Mouse (Mus musculus): Measurements from ENCODE around the gene Slc16a4. TPM values are rescaled to one million over a fixed set of nuclear protein-coding genes. Genes with fewer than 3 reads are reported as not detected.

The Slc16a4 gene
- polyA plus RNA-seq, 1 experiment from 2014 or later: 2.6 TPM

GRCm38 (mm10) chr3:107330503-107331424 lies 39.7 kb downstream of the Slc16a4 start:
- peak overlapping the region; percentile 92 for H3K4me3 ChIP-seq (ENCODE audit: low read depth, low read length)
- H3K27me3 ChIP-seq (ENCODE audit: control insufficient read depth, insufficient read depth, low read depth, low read length): no peaks in the 10 kb centered on the region
- no peak for ATAC-seq
- H3K4me1 ChIP-seq (ENCODE audit: control insufficient read depth, insufficient read depth, low read length): peaks cover 40% of the 10 kb centered on the region
- no peaks in the 10 kb centered on the region for H3K9me3 ChIP-seq (replicated peaks; ENCODE audit: control insufficient read depth, low read length, poor library complexity, severe bottlenecking)
- peak overlapping the region; percentile 84; the same call in 1 of the 2 replicates for H3K9ac ChIP-seq (ENCODE audit: low read depth, low read length)
- 0 out of 2 replicates have a peak, but pooled peaks cover 3% of the 10 kb centered on the region for H3K36me3 ChIP-seq (ENCODE audit: control insufficient read depth, insufficient read depth, low read length)
- peak overlapping the region; percentile 92 for H3K4me2 ChIP-seq (ENCODE audit: low read length)
- H3K27ac ChIP-seq (ENCODE audit: low read length): no peak overlapping the region
- WGBS: 82% methylated on average over 28 of the region's 28 CpGs

- H3K36me3 ChIP-seq (ENCODE audit: control insufficient read depth, insufficient read depth, low read length): 0 out of 2 replicates have a peak, but pooled peaks cover 3% of the 10 kb centered on the region
- H3K9me3 ChIP-seq (replicated peaks; ENCODE audit: control insufficient read depth, low read length, poor library complexity, severe bottlenecking): no peaks in the 10 kb centered on the region
- H3K9ac ChIP-seq (ENCODE audit: low read depth, low read length): peak overlapping the region; percentile 84
- ATAC-seq: no peak
- H3K27ac ChIP-seq (ENCODE audit: low read length): peak overlapping the region; percentile 90; the same call in 1 of the 2 replicates
- peak overlapping the region; percentile 92 for H3K4me2 ChIP-seq (ENCODE audit: low read length)
- no peaks in the 10 kb centered on the region for H3K27me3 ChIP-seq (ENCODE audit: control insufficient read depth, insufficient read depth, low read depth, low read length)
- H3K4me1 ChIP-seq (ENCODE audit: control insufficient read depth, insufficient read depth, low read length): peaks cover 37% of the 10 kb centered on the region
- H3K4me3 ChIP-seq (ENCODE audit: low read depth, low read length): peak overlapping the region; percentile 92
- WGBS: 19% methylated on average over 17 of the region's 17 CpGs
Observed at GRCm38 (mm10) chr3:107331746-107332126, 40.7 kb downstream of the Slc16a4 start.

DNA sequence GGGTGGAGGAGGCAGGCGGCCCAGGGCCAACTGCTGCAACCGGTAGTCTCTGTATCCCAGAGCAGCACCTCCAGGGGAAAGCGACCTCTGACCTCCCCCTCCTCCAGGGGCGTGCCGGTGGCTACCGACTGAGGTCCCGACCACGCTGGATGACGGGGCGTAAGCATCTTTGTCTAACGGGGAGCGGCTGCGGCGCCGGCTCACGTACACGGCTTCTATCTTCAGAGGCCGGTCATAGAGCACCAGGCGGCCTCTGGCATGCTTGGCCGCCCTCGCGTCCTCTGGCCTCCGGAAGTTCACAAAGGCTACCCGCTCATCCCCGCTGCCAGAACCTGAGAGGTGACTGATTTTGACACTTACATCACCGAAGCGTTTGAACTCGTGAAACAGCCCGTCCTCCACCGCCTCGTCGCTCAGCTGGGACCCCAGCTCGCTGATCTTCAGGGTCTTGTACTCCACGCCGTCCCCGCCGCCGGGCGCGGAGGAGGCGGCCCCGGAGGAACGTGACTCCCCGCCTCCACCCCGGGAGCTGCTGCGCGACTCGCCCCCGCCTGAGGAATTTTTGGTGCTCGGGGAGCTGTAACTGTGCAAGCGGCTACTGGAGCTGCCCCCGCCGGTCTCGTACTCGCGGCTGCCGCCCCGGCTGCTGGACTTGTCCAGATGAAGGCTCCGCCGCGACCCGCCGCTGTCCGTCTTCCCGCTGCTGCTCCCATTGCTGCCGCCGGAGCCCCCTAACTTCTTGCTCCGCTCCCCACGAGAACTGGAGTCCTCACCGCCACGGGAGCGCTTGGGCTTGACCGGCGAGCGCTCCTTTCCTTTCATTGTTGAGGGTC lies 41.3 kb downstream of the Slc16a4 start:
- Histone ChIP-seq H3K36me3 (ENCODE audit: control insufficient read depth, insufficient read depth, low read length) (0 out of 2 replicates have a peak, but pooled peaks cover 3% of the 10 kb centered on the region), H3K4me1 (ENCODE audit: control insufficient read depth, insufficient read depth, low read length) (peaks cover 37% of the 10 kb centered on the region), H3K4me2 (ENCODE audit: low read length) (peak overlapping the region; percentile 92), H3K9me3 (replicated peaks; ENCODE audit: control insufficient read depth, low read length, poor library complexity, severe bottlenecking) (no peaks in the 10 kb centered on the region), H3K4me3 (ENCODE audit: low read depth, low read length) (peak overlapping the region; percentile 92), H3K27me3 (ENCODE audit: control insufficient read depth, insufficient read depth, low read depth, low read length) (no peaks in the 10 kb centered on the region), H3K27ac (ENCODE audit: low read length) (peak overlapping the region; percentile 90), H3K9ac (ENCODE audit: low read depth, low read length) (peak overlapping the region; percentile 84)
- peak; percentile 1 for ATAC-seq
- under 1% methylated on average over 68 of the region's 75 CpGs for WGBS

DNA sequence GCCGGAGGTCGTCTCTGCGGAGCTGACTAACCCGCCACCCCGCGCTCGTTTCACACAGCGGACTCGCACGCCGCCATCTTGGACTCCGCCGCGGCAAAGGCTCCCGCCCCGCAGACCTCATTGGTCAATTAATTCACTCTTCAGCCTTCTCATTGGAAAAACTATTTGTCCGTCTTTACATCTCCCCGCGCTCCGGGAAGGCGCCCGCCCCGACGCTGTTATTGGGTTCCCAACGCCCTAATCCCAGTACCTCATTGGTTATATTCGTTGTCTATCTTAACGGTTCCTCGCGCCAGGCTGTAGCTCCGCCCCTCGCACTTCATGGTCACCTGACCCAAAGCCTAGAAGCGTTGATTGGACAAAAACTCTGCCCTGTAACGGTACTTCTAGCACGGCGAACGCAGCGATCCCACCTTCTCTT lies 41.9 kb downstream of the Slc16a4 start:
- H3K9me3 ChIP-seq (replicated peaks; ENCODE audit: control insufficient read depth, low read length, poor library complexity, severe bottlenecking): no peaks in the 10 kb centered on the region
- peak overlapping the region; percentile 90 for H3K27ac ChIP-seq (ENCODE audit: low read length)
- 0% methylated on average over 37 of the region's 37 CpGs for WGBS
- H3K9ac ChIP-seq (ENCODE audit: low read depth, low read length): peak overlapping the region; percentile 84
- H3K4me3 ChIP-seq (ENCODE audit: low read depth, low read length): peak overlapping the region; percentile 92
- 0 out of 2 replicates have a peak, but pooled peaks cover 3% of the 10 kb centered on the region for H3K36me3 ChIP-seq (ENCODE audit: control insufficient read depth, insufficient read depth, low read length)
- peak; percentile 98 for ATAC-seq
- H3K27me3 ChIP-seq (ENCODE audit: control insufficient read depth, insufficient read depth, low read depth, low read length): no peaks in the 10 kb centered on the region
- peak overlapping the region; percentile 92; the same call in 1 of the 2 replicates for H3K4me2 ChIP-seq (ENCODE audit: low read length)
- peaks cover 35% of the 10 kb centered on the region for H3K4me1 ChIP-seq (ENCODE audit: control insufficient read depth, insufficient read depth, low read length)

- H3K4me2 ChIP-seq (ENCODE audit: low read length): peak within 1 kb of the TSS; percentile 92
- peak within 1 kb of the TSS; percentile 84 for H3K9ac ChIP-seq (ENCODE audit: low read depth, low read length)
- H3K4me1 ChIP-seq (ENCODE audit: control insufficient read depth, insufficient read depth, low read length): peaks cover 34% of the 10 kb centered on the region
- WGBS: under 1% methylated on average over 62 of the region's 62 CpGs
- H3K9me3 ChIP-seq (replicated peaks; ENCODE audit: control insufficient read depth, low read length, poor library complexity, severe bottlenecking): no peaks in the 10 kb centered on the region
- peak within 1 kb of the TSS; percentile 92 for H3K4me3 ChIP-seq (ENCODE audit: low read depth, low read length)
- no peaks in the 10 kb centered on the region for H3K27me3 ChIP-seq (ENCODE audit: control insufficient read depth, insufficient read depth, low read depth, low read length)
- peak; percentile 96 for ATAC-seq
- 0 out of 2 replicates have a peak, but pooled peaks cover 3% of the 10 kb centered on the region for H3K36me3 ChIP-seq (ENCODE audit: control insufficient read depth, insufficient read depth, low read length)
- peak within 1 kb of the TSS; percentile 90 for H3K27ac ChIP-seq (ENCODE audit: low read length)
Observed at GRCm38 (mm10) chr3:107333381-107334201, 42.6 kb downstream of the Slc16a4 start, which contains the start of gene Rbm15. Rbm15 (minus strand) TSS chr3:107333673.

DNA sequence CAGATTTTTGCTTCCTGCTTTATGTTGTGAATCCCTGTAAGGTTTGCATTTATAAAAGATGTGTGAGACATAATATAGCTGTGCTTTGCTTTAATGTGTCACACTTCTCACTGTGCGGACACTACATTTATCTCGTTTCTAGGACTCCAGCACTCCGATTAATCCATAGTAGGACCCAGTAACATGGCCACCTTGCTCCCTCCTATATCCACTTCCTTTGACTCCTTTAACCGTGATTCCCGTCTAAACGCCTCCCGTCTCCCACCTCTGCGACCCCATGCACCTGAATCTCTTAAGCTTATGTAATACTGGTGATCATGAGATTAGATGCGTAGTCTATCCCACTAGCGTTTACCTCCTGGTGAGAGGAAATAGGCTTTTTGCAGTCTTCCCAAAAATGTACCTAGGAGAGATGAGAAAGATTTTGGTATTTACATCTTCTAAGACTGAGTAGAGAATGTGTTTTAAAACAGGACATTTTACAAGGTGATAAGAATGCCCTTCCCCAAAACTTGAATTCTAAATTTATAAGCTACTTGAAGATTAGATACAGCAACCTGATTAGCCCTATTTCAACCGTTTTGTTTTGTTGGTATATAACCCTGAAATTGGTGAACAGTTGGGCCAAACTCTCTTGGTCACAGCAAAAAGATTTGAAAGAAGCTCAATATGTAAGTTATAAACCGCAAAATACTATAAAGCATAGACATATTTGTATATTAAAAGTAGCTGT lies 43.3 kb downstream of the Slc16a4 start:
- no peak for ATAC-seq
- WGBS: 11% methylated on average over 12 of the region's 12 CpGs
- Histone ChIP-seq H3K4me3 (ENCODE audit: low read depth, low read length) (peak overlapping the region; percentile 70), H3K27me3 (ENCODE audit: control insufficient read depth, insufficient read depth, low read depth, low read length) (no peaks in the 10 kb centered on the region), H3K4me2 (ENCODE audit: low read length) (peak overlapping the region; percentile 81), H3K9me3 (replicated peaks; ENCODE audit: control insufficient read depth, low read length, poor library complexity, severe bottlenecking) (no peaks in the 10 kb centered on the region), H3K36me3 (ENCODE audit: control insufficient read depth, insufficient read depth, low read length) (0 out of 2 replicates have a peak, but pooled peaks cover 3% of the 10 kb centered on the region), H3K4me1 (ENCODE audit: control insufficient read depth, insufficient read depth, low read length) (peaks cover 29% of the 10 kb centered on the region), H3K27ac (ENCODE audit: low read length) (peak overlapping the region; percentile 90), H3K9ac (ENCODE audit: low read depth, low read length) (peak overlapping the region; percentile 83)

DNA sequence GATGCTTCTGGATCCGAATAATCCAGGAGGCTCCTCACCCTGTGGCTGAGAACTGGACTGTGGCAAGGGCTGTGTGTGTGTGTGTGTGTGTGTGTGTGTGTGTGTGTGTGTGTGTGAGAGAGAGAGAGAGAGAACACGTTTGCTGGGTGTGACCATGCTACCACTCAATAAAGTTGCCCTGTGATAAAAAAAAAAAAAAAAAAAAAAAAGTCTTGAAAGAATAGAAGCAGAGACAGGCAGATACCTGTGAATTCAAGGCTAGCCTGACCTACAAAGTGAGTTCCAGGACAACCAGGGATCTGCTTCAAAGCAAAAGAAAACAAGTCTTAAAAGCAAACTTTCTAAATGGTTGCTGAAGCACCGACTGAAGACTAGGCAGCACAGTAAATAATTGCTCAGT lies 52.9 kb downstream of the Slc16a4 start:
- H3K27ac ChIP-seq (ENCODE audit: low read length): no peak overlapping the region
- no peaks in the 10 kb centered on the region for H3K4me1 ChIP-seq (ENCODE audit: control insufficient read depth, insufficient read depth, low read length)
- WGBS: 45% methylated on average over 3 of the region's 3 CpGs
- ATAC-seq: no peak
- H3K4me3 ChIP-seq (ENCODE audit: low read depth, low read length): no peak overlapping the region
- no peak overlapping the region for H3K9ac ChIP-seq (ENCODE audit: low read depth, low read length)
- no peaks in the 10 kb centered on the region for H3K27me3 ChIP-seq (ENCODE audit: control insufficient read depth, insufficient read depth, low read depth, low read length)
- no peak overlapping the region for H3K4me2 ChIP-seq (ENCODE audit: low read length)
- no peaks in the 10 kb centered on the region for H3K9me3 ChIP-seq (replicated peaks; ENCODE audit: control insufficient read depth, low read length, poor library complexity, severe bottlenecking)
- no peaks in the 10 kb centered on the region for H3K36me3 ChIP-seq (ENCODE audit: control insufficient read depth, insufficient read depth, low read length)
